Mouse (Mus musculus) embryonic fibroblast, embryonic 13.5 days (primary cell): Measurements from ENCODE around the gene Lrmp.

ENCODE experiments used
- CTCF ChIP-seq: IDR thresholded peaks from 2 replicates; pipeline ENCODE4 v1.5.1; 2011; ENCODE audit warnings: mild to moderate bottlenecking, control low read depth, low read length, moderate library complexity, borderline replicate concordance; ENCODE audit not compliant: insufficient read depth
- POLR2A ChIP-seq: IDR thresholded peaks from 2 replicates; pipeline ENCODE4 v1.6.1; 2011; ENCODE audit warnings: low read depth, mild to moderate bottlenecking, control low read depth, low read length, moderate library complexity

DNA sequence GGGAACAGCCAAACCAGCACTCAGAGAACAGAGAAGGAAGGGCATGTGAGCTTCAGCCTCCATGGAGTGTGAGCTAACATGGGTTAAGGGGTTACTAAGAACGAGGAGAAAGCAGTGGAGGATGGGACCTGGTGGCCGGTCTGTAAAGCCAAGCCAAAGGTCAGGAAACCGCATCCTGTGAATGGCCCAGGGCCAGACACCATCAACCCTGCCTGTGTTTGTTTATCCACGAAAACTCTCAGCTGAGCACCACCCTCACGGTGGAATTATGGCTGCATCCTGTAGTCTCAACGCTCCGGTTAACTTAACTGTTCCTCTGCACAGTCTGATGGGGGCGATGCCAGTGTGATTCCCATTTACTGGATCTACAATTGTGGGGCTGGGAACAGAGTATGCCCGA, 20.4 kb downstream of the Lrmp start:
- no peak for TF ChIP-seq CTCF
- TF ChIP-seq POLR2A, result no peak
